Mouse (Mus musculus) embryo, embryonic 9.5 days (tissue): ENCODE results near the gene Lce1b.
"Not testable (repeated sequence)": the region's sequence is repeated elsewhere in the genome, so short reads cannot be mapped to it uniquely, and the experiment has no call there.

Source experiments
- DNase-seq: peaks from one replicate; pipeline ENCODE4 v3.0.0-alpha.2; 2017; ENCODE audit errors: extremely low spot score

The Lce1b gene

GRCm38 (mm10) chr3:92656826-92657225, at the start of gene Lce1b:
TSS of gene Lce1b (minus strand) at chr3:92656926.
- DNase-seq, result no peak

DNA sequence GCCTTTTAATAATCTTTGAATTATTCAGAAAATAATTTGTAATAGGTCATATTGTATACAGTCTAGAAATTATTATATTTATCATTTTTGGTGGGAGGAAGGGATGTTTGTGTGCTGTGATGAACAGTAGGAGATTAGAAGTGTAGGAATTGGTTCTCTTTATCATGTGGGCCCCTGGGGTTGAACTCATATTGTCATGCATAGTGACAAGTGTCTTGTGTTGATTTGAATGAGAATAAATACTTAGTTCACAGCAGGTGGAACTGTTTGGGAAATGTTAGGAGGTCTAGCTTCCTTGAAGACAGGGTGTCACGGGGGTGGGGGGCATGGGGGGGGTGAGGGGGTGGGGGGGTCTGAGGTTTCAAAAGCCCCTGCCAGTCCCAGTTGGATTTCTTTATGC, 37.9 kb upstream of the Lce1b start:
- no peak for DNase-seq

DNA sequence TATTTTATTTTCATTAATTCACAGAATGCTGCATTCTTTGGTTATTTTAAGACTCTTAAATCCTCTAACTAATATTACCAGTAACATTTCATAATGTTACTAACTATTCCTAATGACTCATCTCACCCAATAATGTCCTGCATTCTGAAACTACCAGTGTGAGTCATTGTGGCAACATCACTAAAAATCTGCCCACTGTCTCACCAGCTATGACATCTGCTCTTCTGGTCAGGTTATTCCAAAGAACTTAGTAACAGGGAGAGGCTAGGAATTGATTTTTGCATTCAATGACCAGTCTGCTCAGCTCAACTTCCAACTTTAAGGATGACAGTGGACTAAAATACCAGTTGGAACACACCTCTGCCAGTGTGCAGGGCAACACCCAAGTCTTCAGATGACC, 35.0 kb upstream of the Lce1b start:
- no peak for DNase-seq

DNA sequence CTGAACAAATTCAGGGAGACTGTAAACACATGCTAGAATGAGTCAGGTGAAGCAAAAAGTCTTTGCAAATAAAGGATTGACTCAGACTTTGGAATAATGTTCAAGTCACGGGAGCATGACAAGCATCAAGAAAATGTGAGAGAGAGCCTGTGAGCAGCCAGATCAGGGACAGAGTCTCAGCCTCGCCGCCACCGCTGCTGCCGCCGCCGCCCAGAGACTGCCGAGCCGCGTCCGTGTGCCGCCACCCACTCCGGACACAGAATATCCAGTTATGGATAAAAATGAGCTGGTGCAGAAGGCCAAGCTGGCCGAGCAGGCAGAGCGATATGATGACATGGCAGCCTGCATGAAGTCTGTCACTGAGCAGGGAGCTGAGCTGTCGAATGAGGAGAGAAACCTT, 32.4 kb upstream of the Lce1b start:
- not testable (repeated sequence) for DNase-seq

DNA sequence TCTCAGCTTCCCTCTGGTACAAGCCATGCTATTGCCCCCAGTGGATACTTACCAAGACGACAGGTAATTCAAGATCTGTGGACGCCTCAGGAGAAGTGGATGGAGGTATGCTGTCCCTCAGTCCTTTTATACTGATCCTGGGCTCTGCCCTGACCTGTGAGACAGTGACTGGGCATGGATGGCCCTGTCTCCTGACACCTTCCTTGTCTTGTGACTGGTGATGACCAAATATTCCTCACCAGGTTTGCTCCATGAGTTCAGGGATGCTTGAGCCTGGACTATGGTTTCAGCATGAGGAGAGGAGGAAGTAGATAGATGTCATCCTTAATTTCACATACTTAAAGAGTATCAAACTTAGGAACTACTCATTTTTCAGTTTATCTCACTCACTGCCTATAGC, 30.4 kb upstream of the Lce1b start, which contains the start of gene Lce1d:
TSS of gene Lce1d (minus strand) at position 101 of the 400 bp plus-strand sequence.
- no peak for DNase-seq

- no peak for DNase-seq
Observed at GRCm38 (mm10) chr3:92678947-92679346, 22.2 kb upstream of the Lce1b start, which contains the start of gene Lce1c. TSS of gene Lce1c (plus strand) at chr3:92679247.

- DNase-seq, result no peak
Observed at GRCm38 (mm10) chr3:92670215-92670614, 13.5 kb upstream of the Lce1b start, which contains the start of gene Lce1a2. TSS of gene Lce1a2 (minus strand) at chr3:92670315.

- DNase-seq, result no peak
Observed at GRCm38 (mm10) chr3:92648207-92648606, 8.5 kb downstream of the Lce1b start, which contains the start of gene Lce1a1. TSS of gene Lce1a1 (minus strand) at chr3:92648307.

DNA sequence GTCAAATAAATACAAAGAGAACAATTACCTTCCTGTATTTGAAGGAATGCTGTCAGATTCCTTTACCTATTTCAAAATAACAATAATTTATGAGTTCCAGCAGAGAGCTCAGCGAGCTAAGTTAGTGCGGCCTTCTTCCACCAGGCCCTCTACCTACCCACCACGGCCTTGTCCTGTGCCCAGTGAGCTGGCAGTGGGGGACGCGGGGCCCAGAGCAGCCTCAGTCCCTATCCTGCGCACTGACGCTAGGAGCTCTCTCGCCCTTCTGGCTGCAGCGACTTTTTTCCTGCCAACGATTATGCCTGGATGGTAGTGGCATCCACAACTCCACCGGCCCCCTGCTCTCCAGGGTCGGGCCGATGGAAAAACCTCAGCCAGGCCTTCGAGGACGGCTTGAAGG, 16.9 kb downstream of the Lce1b start:
- no peak for DNase-seq

DNA sequence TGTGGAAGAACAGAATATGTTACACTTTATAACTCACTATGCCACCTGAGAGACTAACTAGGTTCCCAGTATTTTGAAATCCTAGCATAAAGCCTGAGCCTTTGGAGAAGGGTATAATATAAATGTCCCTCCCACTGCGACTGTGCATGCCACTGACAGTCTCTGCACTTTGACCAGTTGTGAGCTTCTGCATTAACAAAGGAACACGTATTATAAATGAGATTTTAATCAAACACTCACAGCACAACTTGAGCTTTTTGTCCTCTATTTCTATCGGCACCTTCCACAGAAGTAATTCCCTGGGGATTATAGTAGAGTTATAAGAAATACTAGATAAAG, 18.1 kb downstream of the Lce1b start:
- DNase-seq, result no peak

GRCm38 (mm10) chr3:92637745-92638652, 18.7 kb downstream of the Lce1b start:
- DNase-seq, result no peak

- DNase-seq, result no peak
Observed at GRCm38 (mm10) chr3:92621560-92621959, 35.2 kb downstream of the Lce1b start, which contains the start of gene Lce6a. TSS of gene Lce6a (minus strand) at chr3:92621660.

DNA sequence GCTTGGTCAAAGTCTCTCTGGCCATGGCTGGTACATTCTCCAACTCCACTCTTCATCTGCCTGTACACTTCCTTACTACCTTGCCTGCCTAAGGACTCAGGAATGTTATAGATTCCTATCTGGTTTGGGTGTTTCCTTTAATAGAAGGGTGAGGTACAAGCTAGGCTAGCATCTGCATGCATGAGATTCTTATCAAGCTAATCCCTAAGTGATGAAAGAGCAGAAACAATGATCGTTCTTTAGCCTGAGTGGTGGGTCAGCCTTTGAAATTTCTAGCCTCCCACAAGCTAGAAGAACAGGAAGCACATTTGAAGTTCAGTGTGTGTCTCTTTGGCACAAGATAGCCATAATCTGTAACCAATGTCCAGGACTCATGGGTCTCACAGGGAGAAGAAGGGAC, 46.9 kb downstream of the Lce1b start:
- DNase-seq, result no peak

DNA sequence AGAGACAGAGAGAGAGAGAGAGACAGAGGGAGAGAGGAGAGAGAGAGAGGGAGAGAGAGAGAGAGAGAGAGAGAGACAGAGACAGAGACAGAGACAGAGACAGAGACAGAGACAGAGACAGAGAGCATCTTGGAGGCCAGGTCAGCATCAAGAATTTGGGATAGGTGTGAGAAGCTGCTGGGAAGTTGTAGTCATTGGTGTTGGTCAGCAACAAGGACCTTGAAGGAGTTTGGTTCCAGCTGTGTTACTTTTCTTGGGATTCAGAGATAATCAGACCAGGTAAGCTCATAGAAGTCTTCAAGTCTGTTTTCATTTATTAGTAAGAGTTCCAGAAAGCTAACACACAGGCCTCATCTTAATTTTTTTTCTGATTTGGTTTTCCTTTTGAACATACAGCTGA, 49.3 kb downstream of the Lce1b start, which contains the start of gene 2210017I01Rik:
TSS of gene 2210017I01Rik (minus strand) at position 101 of the 400 bp plus-strand sequence.
- no peak for DNase-seq
